Mouse (Mus musculus) 3134 (cell line): ENCODE results near the gene Stra8.

Experiments used
- DNase-seq: peaks from one replicate; pipeline ENCODE4 v3.0.0-alpha.2; 2011; ENCODE audit warnings: low spot score; ENCODE audit not compliant: insufficient read length; ENCODE audit errors: extremely low read depth

Stra8 gene

GRCm38 (mm10) chr6:34919956-34920355, at the start of gene Stra8:
TSS of gene Stra8 (plus strand) at chr6:34920163.
- no peak for DNase-seq

DNA sequence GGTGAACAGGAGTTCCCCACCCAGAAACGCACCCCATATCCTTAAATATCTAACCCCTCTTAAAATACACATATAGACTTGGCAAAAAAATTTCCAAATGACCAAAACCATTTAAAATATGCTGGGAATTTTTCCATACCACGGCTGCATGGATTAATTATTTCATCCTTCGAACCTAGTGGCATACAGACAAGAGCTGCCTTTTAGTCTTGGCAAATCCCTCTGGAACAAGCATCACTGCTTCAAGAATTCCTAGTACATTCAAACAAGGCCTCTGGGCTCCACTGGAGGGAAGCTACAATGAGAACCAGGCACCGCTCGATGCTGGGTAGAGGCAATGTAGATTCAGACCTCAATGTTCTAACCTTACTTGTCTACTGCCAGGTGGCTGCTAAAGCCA, 49.2 kb upstream of the Stra8 start:
- no peak for DNase-seq

- no peak for DNase-seq
Observed at GRCm38 (mm10) chr6:34871929-34872328, 48.0 kb upstream of the Stra8 start.

- DNase-seq, result no peak
Observed at GRCm38 (mm10) chr6:34872871-34873270, 47.1 kb upstream of the Stra8 start.

DNA sequence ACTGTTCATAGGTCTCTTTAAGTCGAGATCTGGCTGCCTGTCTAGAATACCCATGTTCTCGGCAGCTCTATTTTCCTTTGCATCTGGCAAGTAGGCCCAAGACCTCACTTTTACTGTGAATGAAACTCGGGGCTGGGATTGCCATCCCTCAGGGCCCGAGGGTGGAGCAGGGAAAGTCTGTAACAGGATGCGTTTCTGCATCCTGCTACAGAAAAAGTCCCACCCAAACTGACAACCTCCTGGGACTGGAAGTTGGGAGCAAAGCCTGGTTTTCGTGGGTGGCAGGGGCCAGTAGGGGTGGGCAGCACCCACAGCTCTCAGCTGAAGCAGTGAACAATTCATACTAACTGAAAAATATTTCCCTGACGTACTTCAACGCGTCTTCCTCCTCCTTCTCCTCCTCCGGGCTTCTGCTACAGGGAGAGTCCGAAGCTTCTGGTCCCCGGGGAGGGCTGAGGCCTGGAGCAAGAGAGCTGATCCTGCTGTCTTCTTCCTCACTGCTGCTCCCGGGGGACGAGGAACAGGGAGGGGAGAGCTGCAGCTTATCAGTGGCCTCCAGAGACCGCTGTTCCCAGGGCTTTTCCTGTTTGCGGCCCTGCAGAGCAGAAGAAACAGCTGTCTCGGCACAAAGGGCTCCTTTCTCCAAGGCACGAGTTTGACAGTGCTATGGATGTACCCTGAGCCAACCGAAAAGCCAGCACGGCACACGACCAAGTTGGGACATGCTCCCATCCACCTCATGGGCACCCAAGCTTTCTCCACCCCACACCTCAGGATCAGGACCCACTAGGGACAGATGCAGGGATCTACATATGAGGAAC, 45.7 kb upstream of the Stra8 start:
- DNase-seq, result no peak

DNA sequence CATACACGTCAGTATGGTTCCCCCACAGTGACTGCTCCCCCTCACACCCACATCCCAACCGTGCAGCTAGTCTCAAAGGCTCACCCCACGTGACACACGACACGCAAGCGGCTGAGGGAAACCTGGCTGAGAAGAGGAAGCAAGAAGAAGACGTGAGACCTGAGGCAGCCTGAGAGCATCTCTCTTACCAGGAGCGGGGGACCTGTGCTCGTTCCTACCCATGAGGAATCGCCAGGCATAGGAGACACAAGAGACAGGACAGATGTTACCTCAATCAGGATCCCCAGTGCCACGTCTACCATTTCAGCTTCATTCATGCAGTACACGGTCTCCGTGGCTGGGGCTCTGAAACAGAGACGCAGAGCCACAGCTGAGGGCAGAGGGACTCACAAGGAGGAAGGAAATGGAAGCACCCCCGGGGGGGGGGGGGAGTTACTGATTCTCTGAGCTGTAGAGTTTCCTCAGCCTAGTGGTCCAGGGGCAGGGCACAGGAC, 44.6 kb upstream of the Stra8 start:
- DNase-seq, result no peak

DNA sequence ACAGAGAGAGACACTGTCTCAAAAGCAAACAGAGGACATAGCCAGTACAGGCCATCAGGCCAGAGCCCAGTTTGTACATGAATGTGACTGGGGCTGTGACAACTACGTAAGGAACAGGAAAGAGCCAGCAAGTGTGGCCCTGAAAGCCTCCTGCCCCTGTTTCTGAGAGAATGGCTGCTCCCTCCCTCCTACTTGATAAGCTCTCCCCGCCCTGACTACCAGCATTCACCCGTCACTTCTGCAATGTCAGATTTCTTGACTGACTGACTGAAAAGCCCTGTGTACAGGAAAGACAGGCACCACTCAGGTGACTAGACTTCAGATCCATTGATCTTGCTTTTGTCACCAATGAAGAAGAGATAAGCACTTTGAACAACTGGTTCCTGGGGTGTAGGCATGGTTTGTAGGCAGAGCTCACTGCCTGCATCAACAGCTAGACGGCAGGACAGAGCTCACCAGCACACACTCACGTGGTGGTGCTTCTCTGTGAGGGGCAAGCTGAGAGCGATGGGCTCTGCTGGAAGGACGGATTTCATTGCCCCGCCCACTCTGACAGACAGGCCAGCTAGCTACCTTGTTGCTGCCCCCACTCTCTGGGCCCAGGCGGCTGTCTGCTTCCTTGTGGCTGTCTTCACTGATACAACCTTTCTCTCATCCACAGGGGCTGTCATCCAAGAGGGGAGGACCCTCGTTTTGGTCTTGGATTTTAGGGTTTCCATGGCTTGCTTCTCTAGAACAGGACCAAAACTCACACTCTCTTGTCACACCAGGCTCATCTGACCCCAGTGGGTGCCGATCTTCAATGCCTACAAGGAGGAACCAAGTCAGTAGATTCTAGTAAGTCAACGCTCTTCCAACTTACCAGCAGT, 43.8 kb upstream of the Stra8 start:
- DNase-seq, result no peak

DNA sequence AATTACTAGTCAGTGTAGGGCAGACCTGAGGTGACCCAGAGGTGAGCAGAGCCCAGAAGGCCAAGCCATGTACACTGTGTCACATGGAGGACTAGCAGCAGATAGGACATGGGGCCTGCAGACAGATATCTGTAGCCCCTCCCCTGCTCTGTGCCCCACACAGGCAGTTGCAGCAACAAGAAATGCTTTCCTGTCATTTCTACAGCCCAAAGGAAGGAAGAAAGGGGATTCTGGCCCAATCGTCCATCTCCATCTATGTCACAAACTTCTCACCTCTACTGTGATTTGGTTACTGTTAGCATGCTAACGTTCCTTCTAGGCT, 43.2 kb upstream of the Stra8 start:
- DNase-seq, result no peak

- DNase-seq, result peak; percentile 95
Observed at GRCm38 (mm10) chr6:34877509-34878321, 42.2 kb upstream of the Stra8 start, which contains the start of gene Cyren. TSS of gene Cyren (minus strand) at chr6:34878060.

DNA sequence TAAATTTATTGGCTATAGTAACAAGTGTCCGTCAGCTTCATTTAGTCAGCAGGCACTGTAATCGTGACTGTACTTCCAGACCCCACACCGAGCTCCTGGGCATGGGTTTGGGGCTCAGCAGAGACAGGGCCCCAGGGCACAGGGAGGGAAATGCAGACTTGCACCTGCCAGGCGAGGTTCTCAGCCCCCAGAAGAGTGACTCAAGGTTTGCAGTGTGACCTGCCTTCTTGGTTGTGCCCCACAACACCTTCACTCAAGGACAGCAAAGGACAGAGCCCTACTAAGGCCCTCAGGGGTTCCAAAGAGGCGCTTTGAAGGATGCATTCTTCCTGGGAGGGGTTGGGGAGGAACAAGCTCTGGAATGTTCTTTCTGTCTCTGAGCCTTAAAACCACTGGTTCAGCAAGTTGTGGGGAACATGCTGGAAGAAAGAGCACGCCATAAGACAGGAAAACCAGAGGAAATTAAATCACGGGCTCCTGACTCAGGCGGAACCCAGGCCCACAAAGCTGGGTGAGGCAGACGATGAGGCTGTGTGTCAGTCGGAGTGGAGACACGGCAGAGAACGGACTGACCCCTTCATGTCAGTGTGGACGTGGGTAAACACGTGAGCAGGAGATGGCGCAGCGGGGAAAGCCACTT, 40.7 kb upstream of the Stra8 start:
- no peak for DNase-seq

DNA sequence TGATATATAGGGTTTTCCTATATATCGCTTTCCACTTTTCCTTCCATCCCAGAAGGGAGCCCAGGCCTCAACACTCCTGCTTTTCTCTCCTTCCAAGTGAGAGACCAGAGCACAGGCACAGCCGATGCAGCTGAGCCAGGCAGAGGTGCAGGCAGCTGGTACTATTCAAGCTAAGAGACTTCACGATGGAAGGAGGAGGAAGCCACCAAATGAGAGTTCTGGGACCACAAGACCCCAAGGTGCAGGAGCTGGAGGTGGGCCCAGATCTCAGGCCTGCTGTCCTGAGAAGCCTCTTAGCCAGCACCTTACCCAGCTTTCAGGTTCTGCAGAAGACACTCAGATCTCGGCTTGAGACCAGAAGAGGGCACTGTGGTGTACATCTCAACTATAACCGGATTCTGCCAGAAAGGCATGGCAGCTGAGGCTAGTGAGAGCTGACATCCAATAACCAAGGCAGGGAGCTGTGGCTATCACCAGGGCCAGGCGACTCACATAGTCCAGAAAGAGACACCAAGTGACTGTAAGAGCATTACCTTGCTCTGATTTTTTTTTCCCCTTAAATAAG, 40.0 kb upstream of the Stra8 start:
- DNase-seq, result no peak

GRCm38 (mm10) chr6:34884724-34885123, 35.2 kb upstream of the Stra8 start:
- no peak for DNase-seq

- DNase-seq, result no peak
Observed at GRCm38 (mm10) chr6:34887131-34887850, 32.7 kb upstream of the Stra8 start.

DNA sequence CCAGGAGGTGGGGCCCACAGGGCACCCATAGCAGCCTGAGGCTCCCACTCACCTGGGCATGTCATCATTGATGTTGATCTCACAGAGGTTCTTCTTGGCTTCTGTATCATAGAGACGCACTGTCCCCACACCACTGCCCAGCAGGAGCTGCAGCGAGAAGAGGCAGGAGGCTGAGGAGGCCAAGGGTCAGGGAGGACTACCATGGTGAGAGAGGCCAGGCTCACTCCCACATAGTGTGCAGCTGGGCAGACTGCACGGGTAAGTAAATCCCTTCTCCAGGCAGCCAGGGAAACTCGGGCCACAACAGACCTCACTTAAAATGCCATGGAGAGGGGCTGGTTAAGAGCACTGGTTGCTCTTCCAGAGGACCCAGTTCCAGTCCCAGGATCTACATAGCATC, 30.8 kb upstream of the Stra8 start:
- no peak for DNase-seq

GRCm38 (mm10) chr6:34895569-34895968, 24.4 kb upstream of the Stra8 start:
- DNase-seq, result no peak

GRCm38 (mm10) chr6:34896168-34896780, 23.7 kb upstream of the Stra8 start:
- no peak for DNase-seq

- no peak for DNase-seq
Observed at GRCm38 (mm10) chr6:34899127-34899526, 20.8 kb upstream of the Stra8 start.

DNA sequence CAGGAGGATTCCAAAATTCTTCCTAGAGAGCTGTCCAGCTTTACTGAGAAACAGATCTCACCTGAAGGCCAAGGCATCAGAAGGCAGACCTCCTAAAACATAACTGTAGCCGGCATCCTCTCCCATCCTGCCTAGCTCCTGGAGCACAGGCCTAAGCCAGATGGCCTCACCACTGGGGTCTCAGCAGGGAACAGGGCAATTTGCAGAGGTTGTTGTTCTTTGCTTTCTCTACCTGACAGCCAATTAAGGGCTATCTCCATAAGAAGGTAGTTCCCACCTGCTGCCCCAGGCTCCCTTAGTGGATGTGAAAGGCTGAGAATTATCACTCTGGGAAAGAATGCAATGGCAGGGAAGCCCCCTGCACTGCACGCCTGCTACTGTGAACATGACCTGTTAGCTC, 19.0 kb upstream of the Stra8 start:
- no peak for DNase-seq

- no peak for DNase-seq
Observed at GRCm38 (mm10) chr6:34901911-34902444, 18.0 kb upstream of the Stra8 start.
